In the genomic region with DNA sequence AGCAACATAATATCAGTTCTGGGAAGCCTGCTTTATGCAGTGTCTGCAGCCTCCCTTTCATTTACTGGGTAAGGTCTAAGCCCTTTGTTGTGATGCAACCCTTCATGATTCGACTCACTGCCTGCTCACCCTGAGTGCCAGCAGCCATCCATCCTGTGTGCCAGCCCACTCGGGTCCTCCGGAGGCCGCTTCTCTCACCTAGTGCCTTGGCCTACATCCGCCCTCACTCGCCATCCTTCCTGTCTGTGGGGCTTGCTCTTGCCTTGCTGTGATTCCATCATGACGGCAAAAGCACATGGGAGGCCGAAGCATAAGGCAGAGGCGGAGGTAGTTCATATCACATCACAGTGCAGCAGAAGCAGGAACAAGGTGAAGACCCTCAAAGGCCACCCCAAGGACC, we compare ENCODE assay signal across 18 mouse cellular contexts. TPM values are rescaled to one million over a fixed set of nuclear protein-coding genes. Genes with fewer than 3 reads are reported as not detected.
DNase-seq lines count a peak whose midpoint lies in the region; ATAC-seq and TF ChIP-seq lines count a peak whose summit lies in the region.
"Had no signal": no experiment of that assay in that cellular context is flagged by ENCODE, and none has a peak within 500 bp of the region (broad histone marks: within the 10 kb centered on the region; RNA-seq: fewer than 3 reads in every experiment).

No protein-coding gene starts in this region.

- TF ChIP-seq POLR2A in MEL (IDR thresholded peaks at IDR 0.05; ENCODE audit: control insufficient read depth in 1 of 2, insufficient read depth in 1 of 2, low read depth in 1 of 2, low read length in 2 of 2, poor library complexity in 1 of 2): no peak

- 0 out of 2 replicates have a peak overlapping the region, but pooled peaks have one; percentile 10 for H3K4me2 ChIP-seq in heart, embryonic 12.5 days
- H3K4me2 ChIP-seq in liver, embryonic 11.5 days: peak overlapping the region; percentile 56
- H3K4me2 ChIP-seq: hindbrain, embryonic 12.5 days; lung, embryonic 15.5 days had no signal

- TF ChIP-seq CTCF in MEL (IDR thresholded peaks at IDR 0.05 in 2 of 3, conservative IDR thresholded peaks at IDR 0.05 in 1 of 3; ENCODE audit: control insufficient read depth in 1 of 3, insufficient read depth in 1 of 3, low read depth in 2 of 3, low read length in 3 of 3, poor library complexity in 1 of 3, severe bottlenecking in 1 of 3): no peak

- peaks cover 32% of the 10 kb centered on the region for H3K4me1 ChIP-seq in heart, embryonic 12.5 days (replicated peaks)
- H3K4me1 ChIP-seq in MEL (ENCODE audit: control insufficient read depth in 1 of 2, insufficient read depth in 2 of 2, low read length in 2 of 2): peaks cover 5 to 32% of the 10 kb centered on the region in 2 experiments
- H3K4me1 ChIP-seq in liver, embryonic 11.5 days (replicated peaks; ENCODE audit: control insufficient read depth, insufficient read depth, low read length): peaks cover 41% of the 10 kb centered on the region

- no peak overlapping the region for H3K4me3 ChIP-seq in heart, embryonic 12.5 days
- H3K4me3 ChIP-seq in MEL (ENCODE audit: control insufficient read depth in 1 of 2, insufficient read depth in 1 of 2, low read depth in 2 of 2, low read length in 2 of 2): no peak overlapping the region
- no peak overlapping the region for H3K4me3 ChIP-seq in liver, embryonic 11.5 days (ENCODE audit: low read depth, low read length)
- H3K4me3 ChIP-seq: gastrocnemius, adult 2 months; heart, adult 2 months; hindbrain, embryonic 12.5 days; lung, embryonic 15.5 days had no signal

- TF ChIP-seq EP300 in MEL (IDR thresholded peaks at IDR 0.05; ENCODE audit: low read depth in 1 of 2, low read length in 2 of 2): no peak

- 0 out of 2 replicates have a peak, but pooled peaks cover 7% of the 10 kb centered on the region for H3K36me3 ChIP-seq in heart, embryonic 12.5 days
- peaks cover 0 to 27% of the 10 kb centered on the region in 2 experiments; a peak in 2 of 4 replicates for H3K36me3 ChIP-seq in MEL (ENCODE audit: control insufficient read depth in 1 of 2, insufficient read depth in 2 of 2, low read length in 2 of 2)
- H3K36me3 ChIP-seq in liver, embryonic 11.5 days (ENCODE audit: control insufficient read depth, insufficient read depth, low read length): no peaks in the 10 kb centered on the region
- H3K36me3 ChIP-seq: hindbrain, embryonic 12.5 days; lung, embryonic 15.5 days had no signal

- no peak for DNase-seq in heart, postnatal 4 days
- DNase-seq in CD4-positive helper T cell, adult 2 months (ENCODE audit: low read depth, low spot score): peak; percentile 27
- no peak for DNase-seq in MEL (ENCODE audit: low read depth, low spot score)
- no peak for DNase-seq in liver, embryonic 11.5 days (ENCODE audit: low spot score)
- no peak for DNase-seq in cerebellum, adult 11-12 months
- DNase-seq in retina, postnatal 1 day: no peak
- DNase-seq in adrenal gland, postnatal 25 days: no peak
- DNase-seq: cerebellum, adult 11 months; gastrocnemius, adult 2 months; heart, adult 2 months; kidney, adult 11 months; kidney, postnatal 10 days; layer of hippocampus, adult 9-11 months; left cerebral cortex, postnatal 4 days had no signal

- no peak for ATAC-seq in heart, embryonic 12.5 days (ENCODE audit: insufficient number of reproducible peaks, low FRiP score)
- ATAC-seq in liver, embryonic 11.5 days (replicated peaks; ENCODE audit: low FRiP score): no peak
- ATAC-seq: forebrain, embryonic 16.5 days had no signal

- H3K9ac ChIP-seq in heart, embryonic 12.5 days: no peak overlapping the region
- H3K9ac ChIP-seq in MEL (ENCODE audit: control insufficient read depth, low read depth, low read length, poor library complexity, severe bottlenecking): peak overlapping the region; percentile 45
- H3K9ac ChIP-seq in liver, embryonic 11.5 days (ENCODE audit: low read depth, low read length): peak overlapping the region; percentile 53
- H3K9ac ChIP-seq: hindbrain, embryonic 12.5 days; lung, embryonic 15.5 days had no signal

- H3K27ac ChIP-seq in heart, embryonic 12.5 days (ENCODE audit: poor library complexity, severe bottlenecking): peak overlapping the region; percentile 18; the same call in 1 of the 2 replicates
- H3K27ac ChIP-seq in MEL (ENCODE audit: control insufficient read depth, low read depth, low read length): peak overlapping the region; percentile 85
- peak overlapping the region; percentile 85 for H3K27ac ChIP-seq in liver, embryonic 11.5 days (ENCODE audit: low read depth, low read length)
- H3K27ac ChIP-seq: gastrocnemius, adult 2 months; heart, adult 2 months; hindbrain, embryonic 12.5 days; lung, embryonic 15.5 days had no signal

- WGBS in heart, embryonic 12.5 days: 86% methylated on average over 9 of the region's 9 CpGs
- WGBS in liver, embryonic 11.5 days: 76% methylated on average over 9 of the region's 9 CpGs

- peaks cover 5% of the 10 kb centered on the region; the same call in 1 of the 2 replicates for H3K9me3 ChIP-seq in heart, embryonic 12.5 days (replicated peaks)
- no peaks in the 10 kb centered on the region for H3K9me3 ChIP-seq in MEL (replicated peaks; ENCODE audit: insufficient read depth, low read length)
- no peaks in the 10 kb centered on the region; the same call in 1 of the 2 replicates for H3K9me3 ChIP-seq in liver, embryonic 11.5 days (ENCODE audit: control insufficient read depth, low read length)
- H3K9me3 ChIP-seq: hindbrain, embryonic 12.5 days; lung, embryonic 15.5 days had no signal

- TF ChIP-seq RAD21 in MEL (IDR thresholded peaks at IDR 0.05; ENCODE audit: low read depth, low read length): no peak

- H3K27me3 ChIP-seq in heart, embryonic 12.5 days (replicated peaks): no peaks in the 10 kb centered on the region
- H3K27me3 ChIP-seq in MEL (ENCODE audit: control insufficient read depth in 1 of 2, insufficient read depth in 2 of 2, low read length in 2 of 2): no peaks in the 10 kb centered on the region
- H3K27me3 ChIP-seq in liver, embryonic 11.5 days (replicated peaks; ENCODE audit: control insufficient read depth, insufficient read depth, low read length): no peaks in the 10 kb centered on the region
- H3K27me3 ChIP-seq: hindbrain, embryonic 12.5 days; lung, embryonic 15.5 days had no signal

- no peaks in the 10 kb centered on the region for H3K79me2 ChIP-seq in MEL (ENCODE audit: control insufficient read depth, insufficient read depth, low read length, poor library complexity)

TF ChIP-seq in MEL, 35 proteins besides CTCF, POLR2A, EP300 and RAD21:
- TF ChIP-seq KAT2A (conservative IDR thresholded peaks at IDR 0.05; ENCODE audit: low read depth, low read length) (no peak), MAX (IDR thresholded peaks at IDR 0.05; ENCODE audit: low read length) (no peak)

RNA-seq across cellular contexts. Expression of gene St3gal3, which starts 56.1 kb away (rescaled TPM):
- polyA plus RNA-seq in heart, embryonic 12.5 days (2016; fragmentation: Nextera tagmentation; extraction: Ambion mirVana): 7.4 and 8.8 TPM in 2 replicates
- 10 to 100 TPM; 27.1 to 29.2 TPM for total RNA-seq in heart, postnatal 4 days (2021)
- total RNA-seq in MEL (2012; rRNA removed): 13.2 and 16.4 TPM in 2 replicates
- 10 to 100 TPM in 1 of 2 experiments, not detected in 1; 23.3 TPM for polyA plus RNA-seq in MEL (2012; ENCODE audit: insufficient read depth in 1 of 2, insufficient read length in 2 of 2, low read depth in 1 of 2, low replicate concordance in 2 of 2, missing spikeins in 1 of 2)
- 4.1 and 4.5 TPM in 2 replicates for polyA plus RNA-seq in liver, embryonic 11.5 days (2014; fragmentation: Nextera tagmentation; extraction: Ambion mirVana)
- 33.0 and 36.1 TPM in 2 replicates for total RNA-seq in adrenal gland, postnatal 25 days (2021)

Comparison
In these comparisons a context has a peak if more than half of its experiments do, and no peak if none do; other contexts are left out.
1. H3K27ac ChIP-seq: peak in every context shown above with its lines; median percentile 85 in MEL; 85 in liver, embryonic 11.5 days; 18 in heart, embryonic 12.5 days.